Mouse (Mus musculus): ENCODE measurements around the gene St3gal4. TPM values are rescaled to one million over a fixed set of nuclear protein-coding genes. Genes with fewer than 3 reads are reported as not detected.

Gene St3gal4
- polyA plus RNA-seq, 1 experiment = 11.6 TPM

DNA sequence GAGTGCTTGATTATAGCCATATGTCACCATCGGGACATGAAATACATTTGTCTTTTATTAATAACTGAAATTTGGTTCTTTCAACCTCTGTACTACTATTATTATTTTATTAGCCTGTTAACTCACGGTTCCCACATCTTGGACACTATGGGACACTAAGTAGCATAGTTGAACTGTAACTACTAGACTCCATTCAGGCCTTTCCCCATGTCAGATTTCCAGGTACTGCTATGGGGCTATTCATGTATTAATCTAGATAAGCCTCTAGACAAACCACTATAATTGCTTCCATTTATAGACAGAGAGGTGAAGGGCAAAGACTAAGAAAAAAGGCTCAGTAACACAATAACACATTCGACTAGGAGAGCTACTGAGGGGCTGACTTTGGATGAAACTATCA lies 25.7 kb downstream of the St3gal4 start:
- Histone ChIP-seq H3K27ac (ENCODE audit: insufficient read depth, low read length) (no peak overlapping the region), H3K4me3 (ENCODE audit: extremely low read depth, insufficient read depth, insufficient read length) (no peak overlapping the region), H3K27me3 (ENCODE audit: control insufficient read depth, insufficient read depth, low read length) (no peaks in the 10 kb centered on the region), H3K36me3 (ENCODE audit: control insufficient read depth, insufficient read depth, low read length) (no peaks in the 10 kb centered on the region), H3K4me1 (ENCODE audit: control insufficient read depth, insufficient read depth, insufficient read length) (no peaks in the 10 kb centered on the region)
- TF ChIP-seq CTCF (IDR thresholded peaks at IDR 0.05; ENCODE audit: extremely low read depth, insufficient read depth, insufficient read length, insufficient replicate concordance) = no peak
- no peak for TF ChIP-seq POLR2A (IDR thresholded peaks at IDR 0.05; ENCODE audit: low read depth, low read length)
- no peak for DNase-seq (ENCODE audit: low read depth in 1 of 2, low spot score in 2 of 2)
- WGBS = 94% methylated on average over 3 of the region's 3 CpGs

DNA sequence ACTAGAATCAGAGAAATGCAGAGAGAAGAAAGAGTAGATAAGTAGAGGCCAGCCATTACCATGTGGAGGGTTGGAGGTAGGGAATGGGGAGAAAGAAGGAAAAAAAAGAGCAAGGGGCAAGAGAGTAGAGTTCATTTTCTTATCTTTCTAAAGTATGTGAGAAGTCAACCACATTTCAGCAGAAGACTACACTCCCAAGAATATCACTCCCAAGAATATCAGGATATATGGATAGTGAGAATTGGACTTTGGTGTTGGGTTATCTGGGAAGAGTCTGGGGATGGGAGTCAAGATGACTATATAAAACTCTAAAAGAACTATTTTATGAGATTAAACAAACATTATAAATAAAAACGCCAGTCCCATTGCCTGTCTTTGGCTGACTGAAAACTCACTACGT lies 26.2 kb downstream of the St3gal4 start:
- Histone ChIP-seq H3K36me3 (ENCODE audit: control insufficient read depth, insufficient read depth, low read length) (no peaks in the 10 kb centered on the region), H3K27ac (ENCODE audit: insufficient read depth, low read length) (no peak overlapping the region), H3K4me3 (ENCODE audit: extremely low read depth, insufficient read depth, insufficient read length) (no peak overlapping the region), H3K4me1 (ENCODE audit: control insufficient read depth, insufficient read depth, insufficient read length) (no peaks in the 10 kb centered on the region), H3K27me3 (ENCODE audit: control insufficient read depth, insufficient read depth, low read length) (no peaks in the 10 kb centered on the region)
- no peak for TF ChIP-seq POLR2A (IDR thresholded peaks at IDR 0.05; ENCODE audit: low read depth, low read length)
- TF ChIP-seq CTCF (IDR thresholded peaks at IDR 0.05; ENCODE audit: extremely low read depth, insufficient read depth, insufficient read length, insufficient replicate concordance) = no peak
- WGBS = 93% methylated on average over 2 of the region's 2 CpGs
- DNase-seq (ENCODE audit: low read depth in 1 of 2, low spot score in 2 of 2) = no peak

DNA sequence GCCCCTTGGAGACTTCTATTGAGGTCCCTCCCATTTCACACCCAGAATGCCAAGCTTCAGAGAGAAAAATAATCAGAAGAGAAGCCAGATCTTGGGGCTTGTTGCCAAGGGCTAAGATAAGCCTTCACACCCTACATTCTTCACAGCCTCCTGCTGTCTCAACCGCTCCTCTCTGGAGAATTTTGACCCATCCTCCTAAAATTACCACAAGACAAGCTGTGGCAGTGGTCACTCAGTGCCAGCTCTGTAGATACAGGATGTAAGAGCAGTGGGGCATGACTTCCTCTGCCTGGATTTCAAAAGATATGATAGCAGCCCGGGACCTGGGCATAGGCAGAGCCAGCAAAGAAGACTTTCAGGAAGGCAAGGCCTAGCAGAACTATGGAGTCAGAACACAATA lies 57.6 kb downstream of the St3gal4 start:
- H3K27me3 ChIP-seq (ENCODE audit: control insufficient read depth, insufficient read depth, low read length) = no peaks in the 10 kb centered on the region
- WGBS = 33% methylated on average over 2 of the region's 2 CpGs
- H3K27ac ChIP-seq (ENCODE audit: insufficient read depth, low read length) = no peak overlapping the region
- H3K36me3 ChIP-seq (ENCODE audit: control insufficient read depth, insufficient read depth, low read length) = no peaks in the 10 kb centered on the region
- peaks cover 5% of the 10 kb centered on the region; the same call in 1 of the 2 replicates for H3K4me1 ChIP-seq (ENCODE audit: control insufficient read depth, insufficient read depth, insufficient read length)
- TF ChIP-seq CTCF (IDR thresholded peaks at IDR 0.05; ENCODE audit: extremely low read depth, insufficient read depth, insufficient read length, insufficient replicate concordance) (no peak), POLR2A (IDR thresholded peaks at IDR 0.05; ENCODE audit: low read depth, low read length) (no peak)
- DNase-seq (ENCODE audit: low read depth in 1 of 2, low spot score in 2 of 2) = no peak
- no peak overlapping the region for H3K4me3 ChIP-seq (ENCODE audit: extremely low read depth, insufficient read depth, insufficient read length)

DNA sequence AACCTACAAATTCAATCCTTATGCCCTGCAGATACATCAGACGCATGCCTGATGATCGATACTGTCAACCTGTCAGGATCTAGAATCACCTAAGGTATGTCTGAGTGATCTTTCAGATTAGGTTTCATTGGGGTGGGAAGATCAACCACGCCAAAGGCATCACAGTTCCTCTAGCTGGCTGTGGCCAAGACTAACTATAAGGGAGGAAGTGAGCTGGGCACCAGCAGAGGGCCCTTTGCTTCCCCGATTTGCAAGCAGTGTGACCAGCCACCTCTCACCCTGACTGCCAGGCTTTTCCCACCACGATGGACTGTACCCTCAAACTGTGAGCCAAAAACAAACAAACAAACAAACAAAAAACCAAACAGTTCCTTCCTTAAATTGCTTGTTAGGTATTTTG lies 59.2 kb downstream of the St3gal4 start:
- WGBS = 68% methylated on average over 5 of the region's 5 CpGs
- H3K4me3 ChIP-seq (ENCODE audit: extremely low read depth, insufficient read depth, insufficient read length) = no peak overlapping the region
- no peaks in the 10 kb centered on the region for H3K36me3 ChIP-seq (ENCODE audit: control insufficient read depth, insufficient read depth, low read length)
- no peak for DNase-seq (ENCODE audit: low read depth in 1 of 2, low spot score in 2 of 2)
- H3K27me3 ChIP-seq (ENCODE audit: control insufficient read depth, insufficient read depth, low read length) = no peaks in the 10 kb centered on the region
- TF ChIP-seq POLR2A (IDR thresholded peaks at IDR 0.05; ENCODE audit: low read depth, low read length) = no peak
- 0 out of 2 replicates have a peak, but pooled peaks have one; percentile 4 for TF ChIP-seq CTCF (IDR thresholded peaks at IDR 0.05; ENCODE audit: extremely low read depth, insufficient read depth, insufficient read length, insufficient replicate concordance)
- peaks cover 12% of the 10 kb centered on the region; the same call in 1 of the 2 replicates for H3K4me1 ChIP-seq (ENCODE audit: control insufficient read depth, insufficient read depth, insufficient read length)
- no peak overlapping the region for H3K27ac ChIP-seq (ENCODE audit: insufficient read depth, low read length)

DNA sequence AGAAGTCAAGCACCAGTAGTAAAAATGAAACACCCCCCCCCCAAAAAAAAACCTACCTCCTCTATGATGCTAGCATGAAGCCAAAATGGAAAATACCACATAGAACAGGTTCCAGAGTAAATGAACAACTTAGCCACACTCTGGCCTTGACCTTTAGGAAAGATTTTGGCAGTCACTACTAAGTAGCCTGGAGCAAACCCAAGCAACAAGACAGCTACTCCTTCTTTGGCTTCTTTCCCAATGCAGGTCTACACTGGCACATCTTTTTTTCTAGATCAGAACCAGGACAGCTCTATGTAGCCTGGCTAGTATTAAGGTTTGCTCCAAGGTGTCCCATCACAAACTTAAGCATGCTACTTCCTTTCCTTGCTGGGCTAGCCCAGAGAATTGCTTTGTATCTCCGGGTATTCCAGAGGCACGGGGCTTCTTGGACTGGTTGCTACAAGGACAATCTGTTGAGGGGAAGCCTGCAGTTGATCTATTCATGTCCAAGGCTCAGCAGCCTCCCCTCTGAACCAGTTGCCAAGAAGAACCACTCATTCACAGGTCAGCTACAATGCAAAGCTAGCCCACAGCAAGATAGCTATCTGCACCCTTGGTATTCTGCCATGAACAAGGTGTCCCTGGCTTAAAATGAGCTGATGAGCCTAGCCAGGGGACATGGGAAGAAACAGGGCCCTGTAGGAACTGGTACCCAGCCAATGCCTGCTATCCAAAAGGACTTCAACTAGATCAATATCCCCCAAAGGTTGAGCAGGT lies 60.3 kb downstream of the St3gal4 start:
- TF ChIP-seq CTCF (IDR thresholded peaks at IDR 0.05; ENCODE audit: extremely low read depth, insufficient read depth, insufficient read length, insufficient replicate concordance) (no peak), POLR2A (IDR thresholded peaks at IDR 0.05; ENCODE audit: low read depth, low read length) (no peak)
- Histone ChIP-seq H3K4me3 (ENCODE audit: extremely low read depth, insufficient read depth, insufficient read length) (no peak overlapping the region), H3K27ac (ENCODE audit: insufficient read depth, low read length) (no peak overlapping the region), H3K27me3 (ENCODE audit: control insufficient read depth, insufficient read depth, low read length) (no peaks in the 10 kb centered on the region), H3K36me3 (ENCODE audit: control insufficient read depth, insufficient read depth, low read length) (no peaks in the 10 kb centered on the region), H3K4me1 (ENCODE audit: control insufficient read depth, insufficient read depth, insufficient read length) (peaks cover 12% of the 10 kb centered on the region; the same call in 1 of the 2 replicates)
- 88% methylated on average over 2 of the region's 2 CpGs for WGBS
- DNase-seq (ENCODE audit: low read depth in 1 of 2, low spot score in 2 of 2) = no peak

DNA sequence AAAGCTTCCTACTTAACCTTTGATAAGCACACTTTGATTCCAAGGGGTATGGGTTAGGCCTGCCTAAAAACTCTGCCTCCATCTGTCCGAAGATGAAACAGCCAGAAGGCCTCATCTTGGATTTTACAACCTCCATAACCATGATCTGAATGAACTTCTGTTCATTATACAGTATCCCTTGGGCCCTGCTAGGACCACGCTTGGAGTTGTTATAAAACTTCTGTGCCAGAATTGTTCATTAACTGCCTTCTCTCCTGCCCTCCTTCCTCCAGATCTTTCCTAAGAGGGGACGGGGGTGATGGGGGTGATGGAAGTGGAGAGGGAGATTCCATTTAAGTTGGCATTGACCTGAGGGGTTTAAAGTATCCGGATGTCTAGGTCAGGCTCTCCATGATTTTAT lies 60.9 kb downstream of the St3gal4 start:
- TF ChIP-seq POLR2A (IDR thresholded peaks at IDR 0.05; ENCODE audit: low read depth, low read length) = no peak
- TF ChIP-seq CTCF (IDR thresholded peaks at IDR 0.05; ENCODE audit: extremely low read depth, insufficient read depth, insufficient read length, insufficient replicate concordance) = no peak
- DNase-seq (ENCODE audit: low read depth in 1 of 2, low spot score in 2 of 2) = no peak
- Histone ChIP-seq H3K36me3 (ENCODE audit: control insufficient read depth, insufficient read depth, low read length) (peaks cover 1% of the 10 kb centered on the region; the same call in 1 of the 2 replicates), H3K27me3 (ENCODE audit: control insufficient read depth, insufficient read depth, low read length) (no peaks in the 10 kb centered on the region), H3K27ac (ENCODE audit: insufficient read depth, low read length) (no peak overlapping the region), H3K4me3 (ENCODE audit: extremely low read depth, insufficient read depth, insufficient read length) (no peak overlapping the region), H3K4me1 (ENCODE audit: control insufficient read depth, insufficient read depth, insufficient read length) (peaks cover 12% of the 10 kb centered on the region; the same call in 1 of the 2 replicates)
- 92% methylated on average over 4 of the region's 4 CpGs for WGBS

DNA sequence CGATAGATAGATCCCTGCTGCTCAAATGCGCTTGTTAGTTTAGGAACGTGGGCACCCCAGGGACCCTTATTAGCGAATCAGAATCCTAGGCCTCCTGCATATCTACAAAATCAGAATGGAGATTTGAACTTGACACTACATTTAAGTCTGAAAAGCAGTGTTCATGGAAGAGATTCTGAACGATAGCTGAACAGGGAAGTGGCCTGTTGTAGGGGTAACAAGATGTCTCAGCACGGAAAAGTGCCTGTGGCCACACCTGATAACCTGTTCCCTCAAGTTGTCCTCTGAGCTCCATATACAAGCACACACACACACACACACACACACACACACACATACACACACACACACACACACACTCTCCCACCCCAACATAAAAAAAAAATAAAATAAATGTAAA lies 61.4 kb downstream of the St3gal4 start:
- Histone ChIP-seq H3K27ac (ENCODE audit: insufficient read depth, low read length) (no peak overlapping the region), H3K4me1 (ENCODE audit: control insufficient read depth, insufficient read depth, insufficient read length) (peaks cover 12% of the 10 kb centered on the region; the same call in 1 of the 2 replicates), H3K27me3 (ENCODE audit: control insufficient read depth, insufficient read depth, low read length) (no peaks in the 10 kb centered on the region), H3K4me3 (ENCODE audit: extremely low read depth, insufficient read depth, insufficient read length) (no peak overlapping the region), H3K36me3 (ENCODE audit: control insufficient read depth, insufficient read depth, low read length) (peaks cover 4% of the 10 kb centered on the region; the same call in 1 of the 2 replicates)
- no peak for DNase-seq (ENCODE audit: low read depth in 1 of 2, low spot score in 2 of 2)
- 87% methylated on average over 6 of the region's 6 CpGs for WGBS
- TF ChIP-seq CTCF (IDR thresholded peaks at IDR 0.05; ENCODE audit: extremely low read depth, insufficient read depth, insufficient read length, insufficient replicate concordance) = no peak
- no peak for TF ChIP-seq POLR2A (IDR thresholded peaks at IDR 0.05; ENCODE audit: low read depth, low read length)
